Mouse (Mus musculus): ENCODE measurements around the gene Eml2.
"Not testable (repeated sequence)": the region's sequence is repeated elsewhere in the genome, so short reads cannot be mapped to it uniquely, and the experiment has no call there.

Eml2 gene

DNA sequence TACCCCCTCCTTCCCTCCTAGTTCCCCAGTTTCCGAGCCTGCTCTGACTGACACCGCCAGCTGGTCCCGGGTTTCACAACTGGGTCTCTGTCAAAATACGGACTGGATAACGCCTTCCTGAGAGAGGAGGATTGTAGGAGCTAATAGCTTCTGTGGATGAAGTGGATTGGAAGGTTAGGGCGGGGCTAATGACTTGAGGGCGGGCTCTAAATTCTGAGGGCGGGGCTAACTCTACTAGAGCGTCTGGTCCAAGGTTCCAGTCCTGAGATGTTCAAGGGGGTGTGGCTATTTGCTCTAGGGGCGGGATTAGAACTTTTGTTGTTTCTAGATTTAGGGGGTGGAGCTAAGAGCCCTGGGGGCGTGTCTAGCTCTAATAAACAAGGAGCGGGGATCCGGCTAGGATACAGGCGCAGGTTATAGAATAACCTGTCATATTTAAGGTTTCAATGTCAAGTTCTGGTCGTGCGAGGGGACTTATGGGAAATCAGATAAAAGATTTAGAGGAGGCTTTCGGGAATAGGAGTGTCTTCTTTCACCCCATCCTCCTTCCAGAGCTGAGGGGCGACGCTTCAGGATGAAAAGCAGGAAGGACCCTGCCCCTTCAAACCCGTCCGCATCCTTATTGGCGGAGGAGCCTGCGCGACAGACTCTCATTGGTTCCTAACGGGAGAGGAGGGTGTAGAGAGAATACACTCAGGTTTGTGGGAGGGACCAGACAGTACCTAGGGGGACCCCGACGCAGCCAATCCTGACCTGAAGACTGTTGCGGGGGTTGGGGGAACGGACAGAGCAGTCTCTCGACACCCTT is at the start of gene Eml2:
Gene Eml2, plus strand, starts transcription at position 714 of the 808 bp plus-strand sequence.
- peak; percentile 47 to 51 for DNase-seq

DNA sequence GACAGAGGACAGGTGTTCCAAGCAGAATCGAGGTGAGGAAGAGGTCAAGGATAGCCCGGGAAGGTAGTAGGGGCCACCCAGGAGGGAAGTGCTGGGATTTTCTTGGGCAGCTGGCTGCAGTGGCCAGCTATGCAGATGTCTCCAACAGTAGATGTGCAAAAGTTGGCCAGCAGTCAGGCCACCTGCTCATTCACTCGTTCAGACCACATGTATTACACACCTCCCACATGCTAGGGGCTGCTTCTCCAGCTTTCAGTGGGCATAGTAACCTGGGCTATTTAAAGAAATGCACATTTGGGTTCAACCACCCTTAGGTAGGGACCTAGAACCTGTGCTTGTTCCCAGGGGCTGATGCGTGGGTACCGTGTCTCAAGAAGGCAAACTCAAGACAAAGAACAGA is 48.5 kb upstream of the Eml2 start:
- DNase-seq = no peak

DNA sequence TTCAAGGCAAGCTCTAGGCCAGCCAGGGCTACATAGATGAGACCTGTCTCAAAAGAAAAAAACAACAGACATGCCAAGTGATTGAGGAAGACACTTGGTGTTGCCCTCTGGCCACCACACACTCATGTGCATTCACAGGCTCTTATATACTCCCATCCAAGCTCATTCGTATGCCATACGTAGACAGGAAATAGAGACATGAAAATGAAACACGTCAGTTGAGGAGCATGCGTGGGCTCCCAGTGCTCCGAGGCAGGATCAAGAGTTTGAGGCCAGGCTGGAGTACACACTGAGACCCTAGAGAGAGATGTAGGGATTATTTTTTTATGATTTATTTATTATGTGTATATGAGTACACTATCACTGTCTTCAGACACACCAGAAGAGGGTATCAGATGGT is 46.8 kb upstream of the Eml2 start:
- no peak for DNase-seq

DNA sequence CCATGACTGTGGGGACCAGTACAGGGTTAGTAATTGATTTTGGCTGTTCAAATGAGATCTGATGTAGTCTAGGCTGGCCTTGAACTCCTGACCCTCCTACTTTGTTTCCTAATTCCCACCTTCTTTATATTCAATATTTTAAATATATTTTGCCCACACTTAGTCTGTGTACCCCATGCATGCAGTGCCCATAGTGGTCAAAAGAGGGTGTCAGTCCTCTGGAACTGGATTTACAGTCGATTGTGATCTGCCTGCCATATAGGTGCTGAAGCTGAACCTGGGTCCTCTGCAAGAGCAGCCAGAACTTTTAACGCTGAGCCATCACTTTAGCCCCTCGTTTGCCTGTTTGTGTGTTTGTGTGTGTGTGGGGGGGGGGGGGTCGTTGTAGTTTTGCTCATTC is 45.6 kb upstream of the Eml2 start:
- no peak for DNase-seq

DNA sequence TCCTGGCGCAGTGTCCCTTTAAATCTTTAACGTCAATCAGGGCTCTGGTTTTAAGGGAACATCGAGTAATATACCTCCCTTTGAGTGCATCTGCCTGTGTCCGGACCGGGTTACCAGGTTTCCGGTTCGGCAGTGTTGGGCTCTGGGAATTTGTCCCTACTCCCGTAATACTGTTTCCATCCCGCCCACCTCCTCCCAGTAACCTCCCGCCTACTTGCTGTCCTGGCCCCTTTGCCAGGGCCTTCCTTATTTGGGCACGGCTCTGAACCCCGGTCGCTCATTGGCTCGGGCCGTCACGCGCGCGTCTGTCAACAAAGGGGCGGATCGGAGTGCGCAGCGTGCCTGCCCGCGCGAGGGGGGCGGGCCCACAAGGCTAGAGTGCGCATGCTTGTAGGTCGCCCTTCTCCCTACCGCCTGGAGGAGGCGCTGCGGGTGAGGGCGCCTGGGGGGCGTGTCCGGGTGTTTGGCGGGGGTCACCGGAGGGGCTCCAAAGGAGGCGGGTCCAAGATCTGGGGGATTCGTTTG is 44.8 kb upstream of the Eml2 start:
- peak; percentile 98 to 99 for DNase-seq

DNA sequence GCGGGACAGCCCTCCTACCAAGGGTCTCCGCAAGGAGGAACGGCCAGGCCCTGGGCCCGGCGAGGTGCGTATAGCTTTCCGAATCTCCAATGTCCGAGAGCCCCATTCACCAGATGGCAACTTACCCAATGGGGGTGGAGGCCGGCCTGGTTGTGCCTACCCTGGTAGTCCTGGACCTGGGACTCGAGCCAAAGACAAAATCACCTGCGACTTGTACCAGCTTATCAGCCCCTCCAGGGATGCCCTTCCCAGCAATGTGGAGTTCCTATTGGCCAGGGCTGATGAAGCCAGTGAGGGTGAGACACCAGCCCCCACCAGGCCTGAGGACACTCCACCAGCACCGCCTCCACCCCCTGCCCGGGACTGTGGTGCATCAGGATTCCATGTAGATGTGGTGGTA is 40.1 kb upstream of the Eml2 start:
- no peak for DNase-seq

DNA sequence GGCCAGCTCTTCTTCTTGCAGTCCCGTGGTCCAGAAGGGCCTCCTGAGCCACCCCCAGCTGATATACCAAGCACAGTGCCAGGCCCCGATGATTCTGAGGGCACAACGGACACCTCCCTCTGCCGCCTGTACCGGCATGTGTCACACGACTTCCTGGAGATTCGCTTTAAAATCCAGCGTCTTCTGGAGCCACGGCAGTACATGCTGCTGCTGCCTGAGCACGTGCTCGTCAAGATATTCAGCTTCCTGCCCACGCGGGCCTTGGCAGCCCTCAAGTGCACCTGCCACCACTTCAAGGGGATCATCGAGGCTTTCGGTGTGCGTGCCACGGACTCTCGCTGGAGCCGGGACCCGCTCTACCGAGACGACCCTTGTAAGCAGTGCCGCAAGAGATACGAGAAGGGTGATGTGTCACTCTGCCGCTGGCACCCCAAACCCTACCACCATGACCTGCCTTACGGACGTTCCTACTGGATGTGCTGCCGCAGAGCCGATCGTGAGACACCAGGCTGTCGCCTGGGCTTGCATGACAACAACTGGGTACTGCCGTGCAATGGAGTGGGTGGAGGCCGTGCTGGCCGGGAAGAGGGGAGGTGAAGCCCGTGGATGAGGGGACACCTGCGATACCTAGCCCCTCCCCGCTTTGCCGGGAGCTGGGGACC is 39.4 kb upstream of the Eml2 start:
- DNase-seq = no peak

DNA sequence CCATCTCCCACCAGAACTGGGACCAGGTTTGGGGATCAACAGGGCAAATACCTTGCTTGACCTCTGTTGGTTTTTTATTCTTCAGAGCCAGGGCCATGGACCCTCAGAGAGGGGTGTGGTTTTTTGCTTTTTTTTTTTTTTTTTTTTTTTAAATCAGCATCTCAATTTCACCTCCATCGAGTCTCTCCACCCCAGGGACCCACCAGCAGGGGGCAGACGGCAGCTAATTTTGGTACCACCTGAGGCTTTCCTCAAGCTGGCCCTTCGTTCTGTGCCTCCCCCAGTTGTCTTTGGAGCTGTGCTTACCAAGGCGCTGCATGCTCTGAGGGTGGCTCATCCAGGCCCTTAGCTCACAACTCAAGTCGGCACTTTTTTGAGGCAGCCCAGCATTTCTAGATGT is 38.8 kb upstream of the Eml2 start:
- peak; percentile 63 to 73 for DNase-seq

DNA sequence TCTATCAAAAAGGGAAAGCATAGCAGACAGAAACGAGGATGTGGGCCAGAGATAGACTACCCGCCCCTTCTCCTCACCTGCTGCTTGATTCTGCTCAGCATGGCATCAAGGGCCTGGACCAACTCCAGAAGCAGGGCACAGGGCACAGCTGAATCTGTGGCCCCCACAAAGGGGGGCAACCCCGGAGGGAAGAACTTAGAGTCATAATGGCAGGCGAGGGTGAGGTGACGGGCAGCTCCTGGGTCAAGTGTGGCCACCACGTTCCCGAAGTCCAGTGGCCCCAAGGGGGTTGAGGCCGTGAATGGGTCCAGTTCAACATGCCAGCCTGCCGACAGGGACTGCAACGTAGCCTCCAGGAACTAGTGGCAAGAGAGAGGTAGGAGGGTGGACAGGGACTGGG is 29.4 kb upstream of the Eml2 start:
- no peak for DNase-seq

DNA sequence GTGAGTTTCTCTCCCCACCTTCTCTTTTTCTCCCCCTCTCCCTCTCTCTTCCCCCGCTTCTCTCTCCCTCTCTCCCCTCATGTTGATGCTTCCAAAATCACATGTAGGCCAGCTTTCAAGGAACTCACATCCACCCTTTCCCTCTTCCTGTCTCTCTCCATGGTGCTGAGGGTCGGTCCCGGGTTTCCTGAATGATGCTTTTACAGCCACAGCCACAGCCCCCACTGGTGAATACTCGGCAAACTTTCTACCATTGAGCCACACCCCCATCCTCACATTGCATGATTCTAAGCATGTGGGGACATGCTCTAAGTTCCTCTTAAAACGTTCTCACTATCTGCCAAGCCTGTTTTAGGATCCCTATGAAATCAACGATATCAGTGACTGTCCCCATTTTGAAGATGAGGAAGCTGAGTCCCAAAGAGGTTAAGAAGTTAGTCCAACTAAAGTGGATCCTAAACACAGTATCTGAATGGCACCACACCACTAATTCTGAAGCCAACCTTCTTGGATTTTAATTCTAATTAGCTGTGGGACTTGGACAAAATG is 28.6 kb upstream of the Eml2 start:
- no peak for DNase-seq

DNA sequence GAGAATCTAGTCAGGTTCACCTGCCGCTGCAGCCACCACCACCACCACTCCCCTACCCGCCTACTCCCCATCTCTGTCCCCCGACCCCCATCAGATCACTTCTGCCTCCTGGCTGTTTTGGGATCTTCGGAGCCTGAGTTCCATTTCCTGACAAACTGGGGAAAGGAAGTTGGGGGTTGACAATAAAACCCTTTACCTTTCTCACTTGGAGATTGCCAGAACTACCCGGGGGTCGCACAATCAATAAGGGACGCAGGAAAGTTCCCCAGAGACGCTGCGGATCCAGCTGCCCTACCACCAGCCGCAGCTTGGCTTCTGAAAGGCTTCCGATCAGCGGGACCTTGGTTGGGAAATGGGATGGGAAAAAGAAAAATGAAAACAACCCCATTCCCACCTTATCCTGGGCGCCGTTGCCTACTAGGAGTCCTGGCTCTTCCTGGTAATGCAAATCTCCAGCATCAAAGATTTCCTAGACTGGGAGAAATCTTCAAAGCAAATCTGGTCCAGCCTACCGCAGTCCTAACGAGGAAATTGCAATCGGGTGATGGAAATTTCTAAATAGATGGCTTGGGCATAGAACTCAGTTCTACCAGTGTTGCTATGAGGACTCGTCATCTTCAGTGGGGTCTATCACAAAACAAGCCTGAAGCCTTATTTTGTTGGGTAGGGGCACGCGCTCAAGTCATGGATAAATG is 27.9 kb upstream of the Eml2 start:
- DNase-seq = no peak

DNA sequence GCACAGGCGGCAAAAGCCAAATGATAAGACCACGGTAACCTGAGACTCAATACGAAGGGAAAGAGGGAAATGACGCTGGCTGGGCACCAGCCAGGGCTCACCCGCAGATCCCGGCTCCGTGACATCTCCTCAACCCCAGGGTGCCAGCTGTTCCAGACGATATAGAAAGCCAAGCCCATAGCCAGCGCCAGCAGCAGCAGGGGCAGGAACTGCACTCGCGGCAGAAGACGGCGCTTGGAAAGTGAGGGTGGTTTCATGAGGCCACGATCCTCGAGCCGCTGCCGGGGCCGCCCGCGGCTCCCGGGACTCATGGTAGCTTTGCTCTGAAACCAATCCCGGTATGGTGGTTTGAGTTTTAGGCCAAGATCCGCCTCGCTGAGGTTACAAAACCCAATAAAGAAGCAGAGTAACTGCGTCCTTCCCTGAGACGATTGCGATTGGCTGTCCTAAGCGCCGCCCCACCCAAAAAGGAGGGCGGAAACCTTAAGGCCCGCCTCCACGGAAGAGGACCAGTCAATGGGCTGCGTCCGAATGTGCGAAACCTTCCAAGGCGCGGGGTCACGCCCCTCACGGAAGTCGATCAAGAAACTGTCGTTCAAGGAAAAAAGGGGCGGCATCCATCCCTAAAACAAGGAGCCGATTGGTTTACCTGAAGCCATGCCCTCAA is 27.2 kb upstream of the Eml2 start, which contains the start of gene Qpctl:
Gene Qpctl, minus strand, starts transcription at position 417 of the 667 bp plus-strand sequence.
- DNase-seq = peak; percentile 98 to 100

DNA sequence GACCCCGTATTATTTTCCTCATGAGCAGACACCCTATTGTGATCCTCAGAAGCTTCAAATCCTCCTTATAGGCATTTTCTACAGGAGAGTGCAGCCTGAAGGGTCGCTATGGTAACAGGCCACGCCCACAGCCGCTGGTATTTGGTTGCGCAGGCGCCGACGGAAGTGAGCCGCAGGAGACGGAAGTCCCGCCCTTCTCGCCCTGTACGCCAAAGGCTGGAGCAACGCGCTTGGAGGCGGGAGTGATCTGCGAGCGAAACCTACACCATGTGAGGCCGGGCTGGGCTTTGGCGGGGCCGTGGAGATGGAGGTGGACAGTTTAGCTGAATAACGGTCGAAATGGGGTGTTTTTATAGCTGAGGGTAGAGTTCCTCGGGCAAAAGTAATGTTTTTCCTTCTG is 26.6 kb upstream of the Eml2 start, which contains the start of gene Snrpd2:
Gene Snrpd2, plus strand, starts transcription at position 97 of the 400 bp plus-strand sequence.
- DNase-seq = peak; percentile 96 to 97

DNA sequence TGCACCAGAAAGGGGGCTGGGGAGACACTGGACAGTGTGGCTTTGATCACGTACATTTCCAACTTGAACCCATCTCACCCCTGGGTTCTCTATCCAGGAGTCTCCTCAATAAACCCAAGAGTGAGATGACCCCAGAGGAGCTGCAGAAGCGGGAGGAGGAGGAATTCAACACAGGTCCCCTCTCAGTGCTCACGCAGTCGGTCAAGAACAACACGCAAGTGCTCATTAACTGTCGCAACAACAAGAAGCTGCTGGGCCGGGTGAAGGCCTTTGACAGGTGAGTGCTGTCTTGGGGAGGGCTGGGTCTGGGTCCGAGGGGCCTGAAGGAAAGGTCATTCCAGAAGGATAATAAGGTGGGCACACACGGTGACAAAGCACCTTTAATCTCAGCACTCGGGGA is 25.1 kb upstream of the Eml2 start:
- not testable (repeated sequence) for DNase-seq

DNA sequence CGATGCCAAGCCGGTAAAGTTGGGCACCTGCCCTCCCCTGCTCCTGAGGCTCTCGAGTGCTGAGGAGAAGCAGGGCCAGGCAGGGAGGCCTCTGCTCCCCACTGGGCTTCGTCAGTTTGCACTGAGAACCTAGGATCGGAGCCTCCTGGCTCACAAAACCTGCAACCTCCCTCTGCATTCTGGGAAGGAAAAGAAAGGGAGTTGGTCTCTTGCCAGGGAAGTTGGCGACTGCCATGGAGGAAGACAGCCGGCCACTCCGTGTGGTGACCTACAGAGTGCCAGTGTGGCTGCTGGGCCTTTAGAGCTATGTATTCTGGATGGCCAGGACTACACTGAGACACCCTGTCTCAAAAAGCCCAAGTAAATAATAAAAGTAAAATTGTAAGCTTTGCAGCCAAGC is 21.4 kb upstream of the Eml2 start:
- DNase-seq = no peak

DNA sequence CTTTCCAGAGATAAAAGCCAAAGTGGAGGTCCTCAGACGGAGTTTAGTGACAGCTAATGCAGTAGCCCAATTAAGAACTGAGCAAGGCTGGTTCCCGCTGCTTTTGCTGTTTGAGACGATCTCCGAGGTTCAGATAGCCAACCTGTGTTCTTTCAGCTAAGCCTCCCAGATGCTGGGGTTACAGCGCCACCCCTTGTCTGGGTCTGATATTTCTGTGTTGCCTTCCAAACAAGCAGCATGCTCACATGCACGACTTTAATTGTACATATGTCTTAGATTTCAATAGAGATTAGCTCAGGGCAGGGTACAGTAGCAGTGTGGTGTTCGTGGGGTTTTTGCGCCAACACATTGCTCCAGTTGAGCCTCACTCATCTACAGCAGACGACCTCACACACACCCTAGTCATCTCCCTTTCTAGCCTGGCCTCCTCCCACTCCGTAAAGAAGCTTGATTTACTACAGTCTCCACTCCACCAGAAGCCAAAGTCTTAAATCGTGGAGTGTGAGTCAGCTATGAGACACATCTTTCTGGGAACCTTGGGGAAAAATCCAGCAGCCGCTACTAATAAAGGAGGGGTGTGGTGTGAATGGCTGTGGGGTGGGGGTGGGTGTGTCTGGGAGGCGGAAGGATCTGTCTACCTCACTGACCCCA is 20.3 kb upstream of the Eml2 start:
- DNase-seq = no peak

DNA sequence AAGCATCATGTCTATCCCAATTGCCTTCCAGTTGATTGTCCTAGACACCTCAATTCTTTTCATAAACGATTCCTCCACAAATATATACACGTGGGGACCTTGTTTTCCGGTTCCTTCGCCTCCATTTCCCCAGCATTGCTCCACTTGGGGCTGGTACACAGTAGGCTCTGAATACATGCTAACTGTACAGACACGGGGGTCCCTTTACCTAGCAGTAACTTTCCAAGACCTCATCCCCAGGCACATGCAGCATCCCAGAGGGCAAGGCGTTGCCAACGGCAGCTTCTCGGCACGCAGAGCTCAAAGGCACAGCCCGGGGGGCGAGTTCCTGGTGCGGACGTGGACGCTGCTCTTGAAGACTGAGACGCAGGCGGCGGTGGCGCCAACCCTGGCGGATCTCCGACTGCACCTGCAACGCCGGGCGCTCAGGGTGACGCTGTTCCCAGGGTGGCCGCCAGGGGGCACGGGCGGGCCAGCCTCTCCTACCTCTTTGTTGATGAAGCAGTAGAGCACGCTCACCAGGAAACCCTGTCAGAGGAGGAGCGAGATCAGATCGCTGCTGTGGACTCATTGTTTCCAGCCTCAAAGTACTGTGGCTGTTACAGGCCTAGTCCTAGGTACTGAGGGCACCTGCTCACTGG is 18.9 kb upstream of the Eml2 start:
- DNase-seq = peak; percentile 91 to 94

DNA sequence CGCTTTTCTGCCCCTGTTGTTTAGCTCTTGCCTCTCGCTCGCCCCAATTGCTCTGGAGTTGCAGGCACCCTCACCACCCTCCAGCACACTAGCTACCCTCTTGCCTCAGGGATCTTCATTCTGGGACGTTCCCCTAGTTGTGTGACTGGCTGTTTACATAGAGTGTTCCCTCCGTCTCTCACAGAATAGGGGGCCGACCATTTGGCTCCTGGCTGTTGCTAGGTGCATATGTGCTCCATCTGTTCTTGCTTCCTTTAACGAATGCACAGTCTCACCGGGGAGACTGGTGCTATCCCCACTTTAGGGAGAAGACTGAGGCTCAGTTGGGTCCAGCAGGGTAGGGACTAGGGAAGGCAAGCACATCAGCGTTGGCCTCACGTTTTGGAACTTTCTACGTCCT is 17.6 kb upstream of the Eml2 start:
- DNase-seq = no peak

DNA sequence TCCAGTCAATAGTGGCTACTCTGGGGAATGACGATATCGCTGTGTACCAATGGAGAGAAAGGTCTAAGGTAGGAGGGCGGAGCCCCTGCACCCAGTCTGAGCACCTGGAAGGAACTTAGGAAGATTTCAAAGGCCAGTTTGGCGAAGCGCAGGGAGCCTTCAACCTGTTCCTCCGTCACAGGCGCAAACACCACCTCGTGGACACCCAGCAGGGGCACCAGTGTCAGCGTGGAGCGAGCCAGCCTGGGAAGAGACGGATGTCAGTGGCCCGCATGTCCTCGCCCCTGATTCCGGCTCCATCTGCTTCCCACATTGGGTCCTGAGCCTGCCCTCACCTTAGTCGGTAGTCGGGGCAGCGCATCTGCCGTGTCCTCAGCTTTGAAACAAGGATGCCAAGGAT is 16.8 kb upstream of the Eml2 start:
- DNase-seq = no peak

DNA sequence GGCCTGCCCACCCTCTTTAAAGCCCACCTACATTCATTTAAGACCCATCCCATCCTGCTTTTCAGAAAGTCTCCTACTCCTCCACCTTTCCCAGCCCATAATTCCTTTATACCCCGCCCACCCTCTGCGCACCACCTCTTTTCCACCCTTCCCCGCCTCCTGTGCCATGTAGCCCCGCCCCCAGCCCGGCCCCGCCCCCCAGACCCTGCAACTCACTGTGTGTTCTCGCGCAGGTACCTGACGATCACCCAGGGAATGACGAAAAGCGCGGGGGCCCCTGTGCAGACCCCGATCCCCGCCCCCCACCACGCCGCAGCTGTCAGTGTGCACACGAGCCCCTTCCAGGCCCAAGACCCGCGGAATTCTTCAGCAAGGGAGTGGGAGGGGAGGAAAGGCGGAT is 16.1 kb upstream of the Eml2 start:
- DNase-seq = peak in 1 of 2 experiments; percentile 40

DNA sequence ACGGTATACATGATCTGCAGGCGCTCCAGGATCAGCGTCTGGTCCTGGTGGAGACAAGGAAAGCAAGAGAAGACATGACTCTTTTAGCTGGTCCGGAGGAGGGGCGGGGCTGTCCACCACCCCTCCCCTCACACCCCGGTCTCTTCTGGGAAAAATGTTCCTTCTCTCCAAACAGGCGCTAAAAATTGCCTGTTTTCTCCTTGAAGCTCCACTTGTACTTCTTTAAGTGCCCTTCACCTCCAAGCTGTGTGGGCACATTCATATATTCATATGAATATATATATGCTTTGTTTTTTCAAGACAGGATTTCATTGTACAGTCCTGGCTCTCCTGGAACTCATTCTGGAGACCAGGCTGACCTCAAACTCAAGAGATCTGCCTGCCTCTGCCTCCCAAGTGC is 13.3 kb upstream of the Eml2 start:
- no peak for DNase-seq

DNA sequence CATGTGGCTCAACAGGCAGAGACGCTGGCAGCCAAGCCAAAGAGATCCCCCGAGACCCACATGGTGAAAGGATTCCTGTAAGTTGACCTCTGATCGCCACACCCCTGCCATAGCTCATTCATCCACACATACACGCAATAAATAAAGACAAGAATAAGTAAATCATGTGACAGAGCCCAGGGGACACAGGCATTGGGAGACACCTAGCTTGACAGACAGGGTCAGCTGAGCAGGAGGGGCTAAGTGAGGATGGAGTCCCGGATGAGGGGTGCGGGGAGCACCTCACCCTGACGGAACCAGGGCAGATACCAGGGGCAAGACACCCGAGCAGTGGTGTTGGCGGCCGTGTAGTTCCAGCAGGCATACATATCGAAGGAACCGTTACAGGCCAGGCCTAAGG is 12.5 kb upstream of the Eml2 start:
- no peak for DNase-seq

Measured in lung, postnatal 4 days (tissue).